8 mouse cellular contexts compared by ENCODE assay signal in the genomic region with DNA sequence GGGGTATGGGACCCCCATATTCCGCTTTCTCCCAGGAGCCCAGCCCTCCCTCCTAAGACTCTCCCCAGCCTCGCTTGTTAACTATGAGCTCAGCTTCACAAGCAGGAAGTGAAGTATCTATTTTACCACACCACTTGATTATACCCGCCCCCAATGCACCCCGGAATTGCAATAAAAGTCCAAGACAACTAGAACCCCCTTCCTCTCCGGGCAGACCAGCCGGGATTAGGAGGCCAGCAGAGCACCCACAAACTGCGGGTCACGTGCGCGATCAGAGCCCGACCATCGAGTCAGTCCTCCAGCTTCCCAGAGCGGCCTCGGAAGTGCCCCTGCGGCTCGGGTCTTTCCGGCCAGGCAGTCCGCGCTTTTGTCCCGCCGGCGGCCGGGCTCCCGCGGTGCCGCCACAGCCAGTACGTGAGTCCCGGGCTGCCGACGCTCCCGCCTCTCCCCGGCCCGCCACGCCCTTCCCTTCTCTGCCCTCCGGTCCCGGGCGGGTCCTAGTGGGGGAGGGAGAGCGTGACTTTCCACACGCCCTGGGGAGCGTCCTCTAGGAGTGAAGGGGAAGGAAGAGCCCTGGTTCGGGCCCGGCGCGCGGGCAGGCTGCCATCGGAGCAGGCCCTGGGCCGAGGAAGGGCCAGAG. TPM values are rescaled to one million over a fixed set of nuclear protein-coding genes. Genes with fewer than 3 reads are reported as not detected.
DNase-seq lines count a peak whose midpoint lies in the region; ATAC-seq and TF ChIP-seq lines count a peak whose summit lies in the region.

A gene (plus strand): TSS at position 164 of the 640 bp plus-strand sequence.

- H3K4me1 ChIP-seq in cortical plate, adult 2 months (ENCODE audit: control insufficient read depth, insufficient read depth, low read length), result 0 out of 2 replicates have a peak, but pooled peaks cover 1% of the 10 kb centered on the region

- H3K4me3 ChIP-seq in cortical plate, adult 2 months (ENCODE audit: insufficient read depth, low read length), result peak within 1 kb of the TSS; percentile 98

- intact Hi-C loops in left cerebral cortex, postnatal 10 days (cut with DNase I), result loop anchor here (5.0 kb wide), 1 partner anchor 49 kb away; no protein-coding TSS in a partner anchor

- TF ChIP-seq POLR2A in cortical plate, adult 2 months (IDR thresholded peaks at IDR 0.05; ENCODE audit: extremely low read depth, insufficient read depth, low read length), result peak; percentile 74

- DNase-seq in gastrocnemius, postnatal 10 days, result peak; percentile 92
- DNase-seq in left cerebral cortex, postnatal 10 days (ENCODE audit: extremely low spot score in 1 of 2, low spot score in 2 of 2), result peak; percentile 85 to 95
- DNase-seq in right cerebral cortex, postnatal 25 days, result peak; percentile 92
- DNase-seq in urinary bladder, postnatal 4 days (ENCODE audit: low spot score in 2 of 2), result peak; percentile 89 to 91

- H3K27ac ChIP-seq in cortical plate, adult 2 months (ENCODE audit: insufficient read depth, low read length), result peak within 1 kb of the TSS; percentile 96

- peak; percentile 70 for ATAC-seq in activated CD4-positive, CD25-positive, alpha-beta regulatory T cell, adult 4 months
- ATAC-seq in inflammation-experienced regulatory T-cells, adult 6 months, result peak; percentile 68
- ATAC-seq in megakaryocyte-erythroid progenitor cell, adult 5-6 weeks (replicated peaks; ENCODE audit: low FRiP score, low TSS enrichment, poor library complexity, severe bottlenecking), result peak; percentile 81

- TF ChIP-seq CTCF in cortical plate, adult 2 months (IDR thresholded peaks at IDR 0.05; ENCODE audit: extremely low read depth, insufficient read depth, low read length), result no peak

RNA-seq across cellular contexts. Expression of the gene that starts here (rescaled TPM):
- polyA plus RNA-seq in activated CD4-positive, CD25-positive, alpha-beta regulatory T cell, adult 4 months (2017; shearing (Covaris generic)), result 10 to 100 TPM; 47.9 to 54.3 TPM
- 22.1 and 25.0 TPM in 2 replicates for polyA plus RNA-seq in cortical plate, adult 2 months (2012; rRNA removed)
- 10 to 100 TPM; 20.8 to 27.5 TPM for total RNA-seq in gastrocnemius, postnatal 10 days (2021)
- 10 to 100 TPM; 43.8 to 49.9 (median 49.6) TPM for polyA plus RNA-seq in inflammation-experienced regulatory T-cells, adult 6 months (2017; shearing (Covaris generic))
- total RNA-seq in left cerebral cortex, postnatal 10 days (2021), result 10 to 100 TPM; 37.4 to 40.4 TPM
- total RNA-seq in megakaryocyte-erythroid progenitor cell, adult 5-6 weeks (2014; fragmentation: Nextera tagmentation), result 56.5 and 67.6 TPM in 2 replicates
- 102 and 160 TPM in 2 replicates for total RNA-seq in megakaryocyte-erythroid progenitor cell, adult 5-6 weeks (2017)

Comparison
In these comparisons a context has a peak if more than half of its experiments do, and no peak if none do; other contexts are left out.
1. Peak in every context shown above with its lines: DNase-seq, ATAC-seq, H3K4me3 ChIP-seq and H3K27ac ChIP-seq.